Mouse (Mus musculus): Measurements from ENCODE around the gene Pgam1. TPM values are rescaled to one million over a fixed set of nuclear protein-coding genes. Genes with fewer than 3 reads are reported as not detected.

The Pgam1 gene
- polyA plus RNA-seq, 1 experiment from 2014 or later: 748 TPM

DNA sequence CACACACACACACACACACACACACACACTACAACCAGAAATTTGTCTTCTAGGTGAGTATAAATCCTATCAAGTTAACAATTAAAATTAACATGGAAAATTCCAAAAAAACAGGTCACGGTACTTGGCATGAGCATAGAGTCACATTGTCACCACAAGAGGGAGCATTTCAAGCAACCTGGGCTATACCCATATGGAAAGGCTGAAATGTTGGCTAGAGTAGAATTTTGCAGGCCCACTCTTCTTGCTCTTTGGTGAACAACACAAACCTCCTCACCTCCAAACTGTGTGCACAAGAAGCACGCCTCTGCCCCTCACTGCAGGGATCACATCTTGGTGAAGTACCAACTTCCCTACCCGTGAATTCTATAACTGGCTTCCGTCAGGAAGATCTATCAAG, 12.9 kb upstream of the Pgam1 start:
- 0 out of 2 replicates have a peak, but pooled peaks have one; percentile 44 for ATAC-seq (replicated peaks; ENCODE audit: low FRiP score)
- Histone ChIP-seq H3K27ac (no peak overlapping the region), H3K9ac (no peak overlapping the region), H3K4me2 (no peak overlapping the region), H3K4me1 (peaks cover 16% of the 10 kb centered on the region), H3K4me3 (replicated peaks) (no peak overlapping the region), H3K9me3 (replicated peaks) (no peaks in the 10 kb centered on the region), H3K36me3 (no peaks in the 10 kb centered on the region), H3K27me3 (no peaks in the 10 kb centered on the region)
- 49% methylated on average over 4 of the region's 4 CpGs for WGBS

- no peak overlapping the region for H3K4me3 ChIP-seq (replicated peaks)
- no peak for ATAC-seq (replicated peaks; ENCODE audit: low FRiP score)
- no peaks in the 10 kb centered on the region for H3K36me3 ChIP-seq
- peaks cover 5% of the 10 kb centered on the region; the same call in 1 of the 2 replicates for H3K4me1 ChIP-seq
- H3K27ac ChIP-seq: no peak overlapping the region
- no peaks in the 10 kb centered on the region for H3K27me3 ChIP-seq
- H3K4me2 ChIP-seq: no peak overlapping the region
- WGBS: 79% methylated on average over 8 of the region's 8 CpGs
- H3K9me3 ChIP-seq (replicated peaks): no peaks in the 10 kb centered on the region
- no peak overlapping the region for H3K9ac ChIP-seq
Observed at GRCm38 (mm10) chr19:41900495-41901090, 11.1 kb upstream of the Pgam1 start.

DNA sequence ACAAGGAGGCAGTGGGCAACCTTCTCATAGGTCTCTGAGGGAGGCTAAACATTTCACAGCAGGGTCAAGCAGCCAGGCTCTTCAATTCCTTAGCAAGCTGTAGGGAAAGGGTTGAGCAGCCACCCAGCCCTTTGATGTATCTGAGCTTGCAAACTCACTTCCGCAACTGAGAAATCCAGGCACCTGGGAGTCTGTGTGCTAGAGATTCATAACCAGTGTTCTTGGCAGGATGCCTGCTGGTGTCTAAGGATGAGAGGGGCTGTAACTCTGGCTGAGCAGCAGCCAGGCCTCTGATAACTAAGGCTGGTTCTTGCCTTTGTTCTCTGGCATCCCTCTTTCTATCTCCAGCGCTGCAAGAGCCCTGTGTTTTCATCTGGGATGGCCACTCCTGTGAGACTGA, 10.0 kb upstream of the Pgam1 start:
- WGBS: 34% methylated on average over 2 of the region's 2 CpGs

DNA sequence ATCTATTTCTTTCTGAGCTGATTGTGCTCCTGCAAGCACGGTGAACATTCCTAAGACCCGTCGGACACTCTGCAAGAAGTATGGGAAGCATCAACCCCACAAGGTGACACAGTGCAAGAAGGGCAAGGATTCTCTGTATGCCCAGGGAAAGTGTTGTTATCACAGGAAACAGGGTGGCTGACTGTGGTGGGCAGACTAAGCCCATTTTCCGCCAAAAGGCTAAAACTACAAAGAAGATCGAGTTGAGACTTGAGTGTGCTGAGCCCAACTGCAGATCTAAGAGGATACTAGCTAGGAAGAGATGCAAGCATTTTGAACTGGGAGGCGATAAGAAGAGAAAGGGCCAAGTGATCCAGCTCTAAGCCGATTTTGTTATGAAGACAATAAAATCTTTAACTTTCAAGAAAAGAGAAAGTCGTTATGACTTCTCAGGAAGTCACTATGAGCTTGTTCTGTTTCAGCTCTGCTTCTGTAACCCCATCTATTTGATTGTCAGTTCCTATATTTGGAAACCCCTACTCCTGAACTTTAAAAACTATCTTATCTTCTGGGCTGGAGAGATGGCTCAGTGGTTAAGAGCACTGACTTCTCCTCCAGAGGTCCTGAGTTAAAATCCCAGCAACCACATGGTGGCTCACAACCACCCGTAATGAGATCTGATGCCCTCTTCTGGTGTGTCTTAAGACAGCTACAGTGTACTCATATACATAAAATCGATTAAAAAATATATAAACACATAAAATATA, 8.7 kb upstream of the Pgam1 start:
- WGBS: 82% methylated on average over 10 of the region's 10 CpGs
- no peak overlapping the region for H3K27ac ChIP-seq
- no peak overlapping the region for H3K9ac ChIP-seq
- no peak for ATAC-seq (replicated peaks; ENCODE audit: low FRiP score)
- no peaks in the 10 kb centered on the region for H3K27me3 ChIP-seq
- H3K4me1 ChIP-seq: peaks cover 8% of the 10 kb centered on the region; the same call in 1 of the 2 replicates
- H3K4me2 ChIP-seq: no peak overlapping the region
- no peaks in the 10 kb centered on the region for H3K9me3 ChIP-seq (replicated peaks)
- no peak overlapping the region for H3K4me3 ChIP-seq (replicated peaks)
- H3K36me3 ChIP-seq: no peaks in the 10 kb centered on the region

More for the DNA sequence above, 10.0 kb upstream of the Pgam1 start:
- no peak for ATAC-seq (replicated peaks; ENCODE audit: low FRiP score)
- no peak overlapping the region for H3K4me3 ChIP-seq (replicated peaks)
- H3K36me3 ChIP-seq: no peaks in the 10 kb centered on the region
- H3K9ac ChIP-seq: no peak overlapping the region
- H3K27me3 ChIP-seq: no peaks in the 10 kb centered on the region
- H3K27ac ChIP-seq: no peak overlapping the region
- H3K4me1 ChIP-seq: 0 out of 2 replicates have a peak, but pooled peaks cover under 1% of the 10 kb centered on the region
- no peak overlapping the region for H3K4me2 ChIP-seq
- no peaks in the 10 kb centered on the region for H3K9me3 ChIP-seq (replicated peaks)

GRCm38 (mm10) chr19:41905246-41905645, 6.5 kb upstream of the Pgam1 start:
- 77% methylated on average over 2 of the region's 2 CpGs for WGBS
- ATAC-seq (replicated peaks; ENCODE audit: low FRiP score): no peak

GRCm38 (mm10) chr19:41906311-41907078, 5.2 kb upstream of the Pgam1 start:
- 66% methylated on average over 6 of the region's 6 CpGs for WGBS
- H3K9ac ChIP-seq: no peak overlapping the region

More at GRCm38 (mm10) chr19:41905246-41905645, 6.5 kb upstream of the Pgam1 start:
- Histone ChIP-seq H3K4me2 (no peak overlapping the region), H3K27ac (no peak overlapping the region), H3K4me1 (peaks cover 8% of the 10 kb centered on the region; the same call in 1 of the 2 replicates), H3K9ac (no peak overlapping the region), H3K9me3 (replicated peaks) (no peaks in the 10 kb centered on the region), H3K4me3 (replicated peaks) (no peak overlapping the region), H3K27me3 (no peaks in the 10 kb centered on the region), H3K36me3 (no peaks in the 10 kb centered on the region)

DNA sequence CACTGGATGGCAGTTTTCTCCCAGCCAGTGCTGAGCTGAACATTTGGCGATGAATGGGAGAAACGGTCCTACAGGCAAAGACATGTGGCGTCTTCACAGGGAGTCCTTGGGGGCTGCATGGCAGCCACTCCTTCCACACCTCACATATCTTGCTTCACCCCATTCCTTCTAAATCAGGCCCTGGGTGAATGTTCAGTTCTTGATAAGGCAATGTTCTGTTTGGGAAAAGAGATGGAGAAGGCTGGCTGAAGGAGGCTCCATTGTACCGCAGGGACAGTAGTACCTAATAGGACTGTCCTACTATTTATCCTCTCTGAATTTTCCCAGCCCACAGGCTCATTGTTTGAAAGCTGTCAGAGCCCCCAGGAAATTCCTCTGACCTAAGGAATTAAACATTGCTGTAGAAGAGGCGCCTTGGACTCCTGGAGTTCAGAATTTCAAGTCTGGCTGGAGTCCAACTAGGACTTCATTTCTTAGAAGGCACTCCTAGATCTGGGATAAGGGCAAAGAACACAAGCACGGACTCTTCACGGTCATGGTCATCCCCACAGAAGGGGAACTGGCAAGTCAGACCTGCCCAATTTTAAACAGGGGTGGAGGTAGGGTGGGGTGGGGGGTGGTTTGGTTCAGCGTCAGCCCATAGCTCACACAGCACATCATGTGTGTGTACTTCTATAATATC, 4.5 kb upstream of the Pgam1 start:
- no peak overlapping the region for H3K9ac ChIP-seq
- no peaks in the 10 kb centered on the region for H3K27me3 ChIP-seq
- no peaks in the 10 kb centered on the region for H3K36me3 ChIP-seq
- no peak overlapping the region for H3K27ac ChIP-seq
- H3K4me3 ChIP-seq (replicated peaks): no peak overlapping the region
- no peak for ATAC-seq (replicated peaks; ENCODE audit: low FRiP score)
- peaks cover 8% of the 10 kb centered on the region; the same call in 1 of the 2 replicates for H3K4me1 ChIP-seq
- no peaks in the 10 kb centered on the region for H3K9me3 ChIP-seq (replicated peaks)
- H3K4me2 ChIP-seq: no peak overlapping the region
- 49% methylated on average over 8 of the region's 8 CpGs for WGBS

More at GRCm38 (mm10) chr19:41906311-41907078, 5.2 kb upstream of the Pgam1 start:
- Histone ChIP-seq H3K4me3 (replicated peaks) (no peak overlapping the region), H3K36me3 (no peaks in the 10 kb centered on the region), H3K4me1 (peaks cover 8% of the 10 kb centered on the region; the same call in 1 of the 2 replicates), H3K9me3 (replicated peaks) (no peaks in the 10 kb centered on the region), H3K4me2 (no peak overlapping the region), H3K27ac (no peak overlapping the region), H3K27me3 (no peaks in the 10 kb centered on the region)
- no peak for ATAC-seq (replicated peaks; ENCODE audit: low FRiP score)

DNA sequence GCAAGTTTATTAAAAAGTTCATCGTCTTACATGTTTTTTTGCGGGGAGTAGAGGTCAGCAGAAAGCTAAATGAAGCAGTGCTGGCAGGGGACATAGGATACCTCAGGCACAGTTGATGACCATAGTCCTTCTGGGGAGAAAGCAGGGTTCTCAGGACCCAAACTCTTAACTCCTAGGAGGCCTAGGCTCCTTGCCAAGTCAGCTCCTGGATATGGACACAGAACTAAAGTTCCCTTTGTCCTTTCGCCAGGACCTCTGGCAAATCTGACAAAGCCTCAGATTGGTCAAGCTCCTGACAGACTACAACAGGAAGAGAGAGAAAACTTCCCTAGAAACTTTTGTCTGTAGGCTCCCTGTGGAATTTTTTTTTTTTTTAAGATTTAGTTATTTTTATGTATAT, 3.0 kb upstream of the Pgam1 start:
- Histone ChIP-seq H3K36me3 (0 out of 2 replicates have a peak, but pooled peaks cover 4% of the 10 kb centered on the region), H3K4me1 (peaks cover 19% of the 10 kb centered on the region), H3K27me3 (no peaks in the 10 kb centered on the region), H3K9me3 (replicated peaks) (no peaks in the 10 kb centered on the region), H3K27ac (no peak overlapping the region), H3K4me3 (replicated peaks) (no peak overlapping the region), H3K9ac (no peak overlapping the region), H3K4me2 (no peak overlapping the region)
- WGBS: 89% methylated on average over 3 of the region's 3 CpGs
- no peak for ATAC-seq (replicated peaks; ENCODE audit: low FRiP score)

DNA sequence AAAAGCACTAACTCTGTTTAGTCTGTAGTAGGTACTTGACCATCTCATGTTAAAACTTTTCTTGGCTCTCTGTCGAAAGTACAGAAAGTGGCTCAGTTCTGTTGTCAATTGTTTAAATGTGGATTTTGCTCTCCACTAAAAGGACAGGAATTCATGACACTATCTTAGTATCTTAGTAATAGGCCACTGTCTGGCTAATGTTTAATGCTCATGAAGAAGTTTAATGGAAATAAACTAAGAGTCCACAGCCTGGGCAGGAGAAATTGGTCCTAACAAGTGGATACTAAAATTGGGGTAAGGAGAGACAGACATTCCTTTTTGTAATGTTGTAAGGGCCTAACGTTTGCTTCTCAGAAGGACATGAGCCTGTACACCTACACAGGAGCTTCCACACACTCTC, 1.3 kb upstream of the Pgam1 start:
- no peak overlapping the region for H3K4me2 ChIP-seq
- ATAC-seq (replicated peaks; ENCODE audit: low FRiP score): no peak
- H3K4me3 ChIP-seq (replicated peaks): no peak overlapping the region
- no peak overlapping the region for H3K9ac ChIP-seq
- H3K27me3 ChIP-seq: no peaks in the 10 kb centered on the region
- peak overlapping the region; percentile 94 for H3K27ac ChIP-seq
- peaks cover 32% of the 10 kb centered on the region for H3K4me1 ChIP-seq
- peaks cover 18% of the 10 kb centered on the region for H3K36me3 ChIP-seq
- WGBS: 89% methylated on average over 2 of the region's 2 CpGs
- no peaks in the 10 kb centered on the region for H3K9me3 ChIP-seq (replicated peaks)

DNA sequence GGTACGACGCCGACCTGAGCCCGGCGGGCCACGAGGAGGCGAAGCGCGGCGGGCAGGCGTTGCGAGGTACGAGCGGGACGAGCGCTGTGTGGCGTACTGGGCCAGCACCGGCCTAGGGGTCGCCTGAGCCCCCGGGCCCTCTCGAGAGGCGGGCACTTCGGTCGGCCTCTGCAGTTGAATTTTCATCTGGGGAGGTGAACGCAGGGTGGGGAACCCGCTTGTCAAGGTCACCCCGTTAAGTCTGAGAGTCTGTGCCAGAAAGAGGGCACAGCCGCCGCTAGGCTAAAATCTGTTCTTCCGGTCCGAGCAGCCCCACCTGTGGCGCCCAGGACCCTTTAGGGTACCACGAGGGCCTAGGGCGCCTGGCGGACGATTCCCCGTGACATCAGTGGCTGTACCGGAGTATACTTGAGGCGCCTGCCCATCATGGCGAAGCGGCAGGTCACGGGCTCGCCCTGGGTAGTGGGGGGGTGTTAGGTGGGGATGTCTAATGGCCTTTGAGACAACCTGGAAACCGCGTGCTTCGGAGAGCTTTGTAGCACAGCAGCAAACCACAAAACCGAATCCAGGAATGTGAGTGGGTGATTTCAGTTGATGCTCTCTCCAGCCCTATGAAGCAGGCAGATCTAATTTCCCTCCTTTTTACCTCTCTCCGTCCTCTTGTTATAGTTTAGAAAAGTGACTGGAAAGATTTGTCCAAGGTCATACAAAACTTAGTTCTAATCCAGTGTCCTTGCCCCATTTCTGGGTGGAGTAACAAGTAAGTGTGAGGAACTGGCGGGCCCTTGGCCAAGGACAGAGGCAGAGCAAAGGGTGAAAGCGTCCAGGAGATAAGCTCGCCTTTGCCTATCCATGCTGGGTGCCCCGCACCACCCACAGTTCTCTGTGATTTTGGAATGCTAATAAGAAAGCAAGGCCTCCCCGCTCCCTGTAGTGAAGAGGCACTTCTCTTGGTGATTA, 678 bp downstream of the Pgam1 start:
- H3K9me3 ChIP-seq (replicated peaks): no peaks in the 10 kb centered on the region
- peak overlapping the region; percentile 86 for H3K4me2 ChIP-seq
- H3K4me3 ChIP-seq (replicated peaks): peak overlapping the region; percentile 98
- peak; percentile 72 for ATAC-seq (replicated peaks; ENCODE audit: low FRiP score)
- under 1% methylated on average over 51 of the region's 53 CpGs for WGBS
- H3K4me1 ChIP-seq: peaks cover 26% of the 10 kb centered on the region
- H3K36me3 ChIP-seq: peaks cover 36% of the 10 kb centered on the region
- no peaks in the 10 kb centered on the region for H3K27me3 ChIP-seq
- peak overlapping the region; percentile 93 for H3K9ac ChIP-seq
- peak overlapping the region; percentile 94 for H3K27ac ChIP-seq

Measured in kidney, embryonic 15.5 days (tissue).